Mouse (Mus musculus) erythroblast, embryonic 14.5 days (primary cell): Measurements from ENCODE around the gene Atxn7l3.

Experiments
- GATA1 ChIP-seq: IDR thresholded peaks from 2 replicates; pipeline ENCODE4 v1.6.1; 2012; ENCODE audit warnings: low read length, inconsistent platforms, mixed read lengths
- TAL1 ChIP-seq: IDR thresholded peaks from 3 replicates; pipeline ENCODE4 v1.6.1; 2012; ENCODE audit warnings: low read length, inconsistent platforms, mixed read lengths

DNA sequence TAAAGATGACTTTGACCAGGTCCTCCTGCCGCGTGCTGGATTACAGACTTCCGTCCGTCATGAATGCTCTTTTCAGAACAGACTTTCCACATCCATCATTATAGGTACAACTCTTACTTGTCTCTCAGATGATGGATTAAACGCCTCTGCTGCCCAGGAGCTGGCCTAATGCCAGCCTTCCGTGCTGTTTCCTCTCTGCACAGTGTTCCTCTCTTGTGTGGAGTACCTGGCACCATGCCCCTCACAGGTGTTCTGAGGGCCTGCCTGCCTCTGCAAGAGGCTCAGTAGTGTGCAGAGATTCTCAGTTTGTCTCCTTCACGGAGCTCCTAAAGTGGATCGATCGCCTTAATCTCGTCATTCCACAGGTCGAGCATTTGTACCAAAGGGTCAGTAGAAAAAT is 42.8 kb upstream of the Atxn7l3 start:
- no peak for TF ChIP-seq GATA1
- TF ChIP-seq TAL1, result no peak
